Comparison of ENCODE assay signal across 8 mouse cellular contexts in genomic region chr8:119412735-119413498, GRCm38 (mm10). TPM values are rescaled to one million over a fixed set of nuclear protein-coding genes. Genes with fewer than 3 reads are reported as not detected.
DNase-seq lines count a peak whose midpoint lies in the region; ATAC-seq and TF ChIP-seq lines count a peak whose summit lies in the region.

No protein-coding gene starts in this region.

- intact Hi-C loops in left cerebral cortex, adult 2 months (cut with DNase I), result loop anchor here (2.0 kb wide), 2 partner anchors 26 to 264 kb away; no protein-coding TSS in a partner anchor

- no peaks in the 10 kb centered on the region for H3K27me3 ChIP-seq in hindbrain, embryonic 15.5 days

- H3K9ac ChIP-seq in hindbrain, embryonic 15.5 days, result peak overlapping the region; percentile 37

- H3K36me3 ChIP-seq in hindbrain, embryonic 15.5 days, result peaks cover 32% of the 10 kb centered on the region
- H3K36me3 ChIP-seq in macrophage (ENCODE audit: inconsistent target), result peaks cover 36% of the 10 kb centered on the region

- no peaks in the 10 kb centered on the region for H3K9me3 ChIP-seq in hindbrain, embryonic 15.5 days

- 13% methylated on average over 18 of the region's 18 CpGs for WGBS in hindbrain, embryonic 15.5 days
- 15% methylated on average over 16 of the region's 18 CpGs for WGBS in macrophage (ENCODE audit: missing documents)

- no peak overlapping the region for H3K27ac ChIP-seq in hindbrain, embryonic 15.5 days (replicated peaks)
- peak overlapping the region; percentile 3; the same call in 1 of the 2 replicates for H3K27ac ChIP-seq in left cerebral cortex, adult 2 months
- peak overlapping the region; percentile 21; the same call in 1 of the 2 replicates for H3K27ac ChIP-seq in macrophage

- TF ChIP-seq CTCF in left cerebral cortex, adult 2 months (IDR thresholded peaks at IDR 0.05), result peak; percentile 85

- no peaks in the 10 kb centered on the region for H3K79me2 ChIP-seq in macrophage (ENCODE audit: inconsistent target)

- H3K4me3 ChIP-seq in hindbrain, embryonic 15.5 days, result no peak overlapping the region
- H3K4me3 ChIP-seq in left cerebral cortex, adult 2 months, result no peak overlapping the region
- no peak overlapping the region for H3K4me3 ChIP-seq in macrophage (ENCODE audit: inconsistent target)

- DNase-seq in adipocyte (ENCODE audit: low spot score), result peak; percentile 72
- peak; percentile 87 to 91 for DNase-seq in cerebellum, postnatal 14 days
- peak; percentile 78 to 79 for DNase-seq in frontal cortex, postnatal 36 days (ENCODE audit: low spot score in 2 of 2)
- DNase-seq in left cerebral cortex, adult 2 months (ENCODE audit: extremely low spot score in 1 of 2, low spot score in 2 of 2), result peak; percentile 73 to 80
- peak; percentile 79 for DNase-seq in right cerebral cortex, postnatal 14 days
- DNase-seq in yolk sac, embryonic 10.5 days (ENCODE audit: low spot score), result peak; percentile 69

- peak; percentile 77 for ATAC-seq in hindbrain, embryonic 15.5 days (ENCODE audit: low FRiP score, low read depth)

- peaks cover 4% of the 10 kb centered on the region; the same call in 1 of the 2 replicates for H3K4me1 ChIP-seq in hindbrain, embryonic 15.5 days (replicated peaks)

- H3K4me2 ChIP-seq in hindbrain, embryonic 15.5 days, result peak overlapping the region; percentile 48

RNA-seq across cellular contexts. Expression of gene Mlycd, which starts 18.2 kb away (rescaled TPM):
- polyA plus RNA-seq in hindbrain, embryonic 15.5 days (2015; fragmentation: Nextera tagmentation; extraction: Ambion mirVana), result 16.8 and 18.5 TPM in 2 replicates
- total RNA-seq in left cerebral cortex, adult 2 months (2021), result 10 to 100 TPM; 26.1 to 28.7 TPM
- total RNA-seq in macrophage (2018; cell fraction: chromatin; rRNA removed), result 10 to 100 TPM in 12 of 26 experiments, 1 to 10 TPM in 14; 2.2 to 30.0 (median 9.5) TPM
- total RNA-seq in macrophage (2018; cell fraction: cytosol; rRNA removed), result 10 to 100 TPM in 16 of 26 experiments, 1 to 10 TPM in 10; 3.4 to 17.0 (median 10.6) TPM
- 10 to 100 TPM in 9 of 26 experiments, 1 to 10 TPM in 17; 3.6 to 18.8 (median 7.4) TPM for total RNA-seq in macrophage (2018; cell fraction: nucleus; rRNA removed)
- polyA plus RNA-seq in macrophage (2018), result 9.4 to 13.4 TPM (median 12.3 TPM) in 3 replicates

RNA-seq across cellular contexts. Expression of gene Osgin1, which starts 21.0 kb away (rescaled TPM):
- 0.38 TPM in 2 replicates for polyA plus RNA-seq in hindbrain, embryonic 15.5 days (2015; fragmentation: Nextera tagmentation; extraction: Ambion mirVana)
- under 1 TPM in 1 of 2 experiments, not detected in 1; 0.40 TPM for total RNA-seq in left cerebral cortex, adult 2 months (2021)
- total RNA-seq in macrophage (2018; cell fraction: chromatin; rRNA removed), result 10 to 100 TPM in 24 of 26 experiments, 1 to 10 TPM in 2; 3.0 to 62.0 (median 39.3) TPM
- total RNA-seq in macrophage (2018; cell fraction: cytosol; rRNA removed), result 10 to 100 TPM in 23 of 26 experiments, 1 to 10 TPM in 3; 4.5 to 22.9 (median 16.5) TPM
- total RNA-seq in macrophage (2018; cell fraction: nucleus; rRNA removed), result 10 to 100 TPM in 23 of 26 experiments, 1 to 10 TPM in 3; 3.7 to 61.7 (median 25.9) TPM
- polyA plus RNA-seq in macrophage (2018), result 17.6 to 31.1 TPM (median 18.4 TPM) in 3 replicates

RNA-seq across cellular contexts. Expression of gene Necab2, which starts 33.6 kb away (rescaled TPM):
- polyA plus RNA-seq in hindbrain, embryonic 15.5 days (2015; fragmentation: Nextera tagmentation; extraction: Ambion mirVana), result 45.8 and 48.3 TPM in 2 replicates
- 10 to 100 TPM; 63.3 to 80.9 TPM for total RNA-seq in left cerebral cortex, adult 2 months (2021)
- under 1 TPM in 1 of 26 experiments, not detected in 25; 0.41 TPM for total RNA-seq in macrophage (2018; cell fraction: chromatin; rRNA removed)
- total RNA-seq in macrophage (2018; cell fraction: cytosol; rRNA removed), result not detected
- not detected for total RNA-seq in macrophage (2018; cell fraction: nucleus; rRNA removed)
- polyA plus RNA-seq in macrophage (2018), result not detected in 3 replicates

Comparison
In these comparisons a context has a peak if more than half of its experiments do, and no peak if none do; other contexts are left out.
1. RNA of gene Osgin1, which starts 21.0 kb away (polyA plus RNA-seq): 17.6 to 31.1 TPM in macrophage; 0.38 TPM in hindbrain, embryonic 15.5 days; every median in the first group is over 10 times any median in the second.
2. RNA of gene Necab2, which starts 33.6 kb away (polyA plus RNA-seq): 45.8 to 48.3 TPM in hindbrain, embryonic 15.5 days; not detected in macrophage; every median in the first group is over 10 times any median in the second.
3. Peak in every context shown above with its lines, with median percentiles within 50 percentile points of each other: DNase-seq.